Comparison of ENCODE assay signal across 12 mouse cellular contexts in the genomic region with DNA sequence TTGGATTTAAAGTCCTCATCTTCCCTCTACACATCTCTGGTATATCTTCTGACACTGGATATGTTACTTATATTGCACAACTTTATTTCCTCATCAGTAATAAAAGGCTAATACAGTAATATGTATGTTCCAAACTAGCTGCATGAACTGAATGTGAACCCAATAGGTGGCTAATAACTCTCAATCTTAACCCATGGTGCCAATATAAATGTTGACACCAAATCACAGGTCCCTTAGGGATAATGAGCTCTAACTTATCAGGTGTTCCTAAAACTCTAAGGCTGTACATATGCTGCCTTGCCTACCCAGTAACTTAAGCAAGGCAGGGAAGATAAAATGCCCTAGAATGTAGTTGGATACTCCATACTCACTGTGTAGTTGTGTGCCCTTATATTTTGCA.
"Had no signal": no experiment of that assay in that cellular context is flagged by ENCODE, and none has a peak within 500 bp of the region (broad histone marks: within the 10 kb centered on the region; RNA-seq: fewer than 3 reads in every experiment).

No protein-coding gene starts in this region.

- DNase-seq: left cerebral cortex, postnatal 4 days; liver; liver, embryonic 13.5 days; liver, postnatal 0 days; lung, adult 18-20 months; lung, adult 2 months; lung, embryonic 14.5 days; lung, postnatal 10 days; lung, postnatal 14 days; lung, postnatal 36 days; lung, postnatal 4 days; midbrain, embryonic 14.5 days had no signal
